Mouse (Mus musculus) kidney, postnatal 0 days (tissue): Measurements from ENCODE around the gene Atxn7l3. TPM values are rescaled to one million over a fixed set of nuclear protein-coding genes. Genes with fewer than 3 reads are reported as not detected.
"Not testable (repeated sequence)": the region's sequence is repeated elsewhere in the genome, so short reads cannot be mapped to it uniquely, and the experiment has no call there.

Experiments used
- ATAC-seq: fragments of 200-750 bp; cut with Nextera tagmentation; replicated peaks from 2 replicates; pipeline ENCODE4 v1.8.0; 2017; ENCODE audit warnings: low read depth, moderate number of reproducible peaks, moderate TSS enrichment, moderate library complexity; ENCODE audit not compliant: low FRiP score
- DNase-seq: peaks from one replicate; pipeline ENCODE4 v3.0.0-alpha.2; 2016; ENCODE audit warnings: low spot score
- H3K27ac ChIP-seq: fragments of 300-500 bp; sonication (generic); 2 replicates; pipeline ENCODE4 v1.5.1; 2014; ENCODE audit warnings: mild to moderate bottlenecking
- H3K27me3 ChIP-seq: fragments of 300-500 bp; sonication (generic); 2 replicates; pipeline ENCODE4 v1.6.1; 2014; ENCODE audit warnings: low read length, mixed read lengths; ENCODE audit not compliant: insufficient read depth
- H3K36me3 ChIP-seq: fragments of 300-500 bp; sonication (generic); 2 replicates; pipeline ENCODE4 v1.6.1; 2014; ENCODE audit warnings: low read length, mixed read lengths; ENCODE audit not compliant: insufficient read depth
- H3K4me1 ChIP-seq: fragments of 300-500 bp; sonication (generic); replicated peaks from 2 replicates; pipeline ENCODE4 v1.6.1; 2014; ENCODE audit warnings: antibody characterized with exemption, low read length, mixed read lengths; ENCODE audit not compliant: insufficient read depth
- H3K4me2 ChIP-seq: fragments of 300-500 bp; sonication (generic); 2 replicates; pipeline ENCODE4 v1.6.1; 2014; ENCODE audit warnings: mild to moderate bottlenecking, low read length, moderate library complexity, mixed read lengths
- H3K4me3 ChIP-seq: fragments of 300-500 bp; sonication (generic); replicated peaks from 2 replicates; pipeline ENCODE4 v1.5.1; 2014; ENCODE audit warnings: low read depth, low read length
- H3K9ac ChIP-seq: fragments of 300-500 bp; sonication (generic); 2 replicates; pipeline ENCODE4 v1.6.1; 2014; ENCODE audit warnings: low read depth, low read length
- H3K9me3 ChIP-seq: fragments of 300-500 bp; sonication (generic); replicated peaks from 2 replicates; pipeline ENCODE4 v1.6.1; 2016; ENCODE audit warnings: low read length, inconsistent platforms, mixed read lengths
- CTCF ChIP-seq: IDR thresholded peaks from 2 replicates; pipeline ENCODE4 v1.5.1; 2016; ENCODE audit warnings: antibody characterized with exemption, low read depth, mild to moderate bottlenecking, moderate library complexity
- WGBS: fragments of 180-500 bp; shearing (Covaris S2); extraction: QIAGEN DNeasy Blood & Tissue Kit; methylation state at CpG from one replicate; pipeline ENCODE4 v1.1.7; 2014; 5-methylcytosine and 5-hydroxymethylcytosine counted together
- polyA plus RNA-seq: library from polyadenylated mRNA; unstranded; fragments of >200 nt; fragmentation: Nextera tagmentation; extraction: Ambion mirVana; gene quantifications from 2 replicates; pipeline ENCODE4 v1.2.1, GENCODE M21; 2015

Gene Atxn7l3
- polyA plus RNA-seq, 1 experiment from 2014 or later = 9.7 TPM

GRCm38 (mm10) chr11:102287485-102287884, 8.9 kb downstream of the Atxn7l3 start:
- WGBS = 86% methylated on average over 8 of the region's 8 CpGs
- DNase-seq (no peak), ATAC-seq (no peak)
- TF ChIP-seq CTCF = no peak
- peaks cover 28% of the 10 kb centered on the region for H3K36me3 ChIP-seq
- no peak overlapping the region for H3K4me3 ChIP-seq
- H3K27me3 ChIP-seq = no peaks in the 10 kb centered on the region
- peaks cover 8% of the 10 kb centered on the region for H3K4me1 ChIP-seq
- H3K27ac ChIP-seq = no peak overlapping the region
- H3K9ac ChIP-seq = no peak overlapping the region
- H3K4me2 ChIP-seq = no peak overlapping the region
- H3K9me3 ChIP-seq = no peaks in the 10 kb centered on the region

DNA sequence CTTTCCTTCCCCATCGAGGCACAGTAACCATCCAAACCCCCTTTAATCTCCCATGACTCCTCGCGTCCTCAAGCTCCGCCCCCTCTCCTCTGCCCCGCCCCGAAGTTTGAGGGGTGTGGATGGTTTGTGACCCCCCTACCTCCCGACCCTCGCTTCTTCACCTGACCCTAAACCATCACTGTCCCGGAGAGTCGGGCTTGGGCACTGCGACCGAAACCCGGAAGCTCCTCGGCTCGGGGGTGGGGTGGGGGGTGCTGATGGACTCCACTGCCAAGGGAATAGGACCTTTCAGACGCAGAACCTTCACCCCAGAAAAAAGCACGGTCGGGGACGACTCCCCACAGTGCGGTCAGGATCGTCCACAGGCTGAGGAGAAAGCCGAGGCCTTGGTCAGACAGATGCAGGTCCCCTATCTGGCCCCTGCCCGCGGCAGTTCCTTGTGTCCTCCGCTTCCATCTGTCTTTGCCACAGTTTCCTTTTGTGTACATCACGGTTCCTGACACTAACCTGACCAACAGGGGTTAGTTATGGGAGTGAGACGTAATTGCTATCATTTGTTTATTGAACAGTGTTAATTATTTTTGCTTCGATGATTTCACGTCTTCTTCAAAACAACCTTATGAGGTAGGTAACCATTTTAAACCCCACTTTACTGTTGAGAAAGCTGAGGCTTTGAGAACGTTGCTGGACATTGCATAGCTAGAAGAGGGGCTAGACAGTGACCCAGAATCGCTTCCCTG, 11.2 kb downstream of the Atxn7l3 start:
- peak overlapping the region; percentile 67 for H3K27ac ChIP-seq
- no peaks in the 10 kb centered on the region for H3K9me3 ChIP-seq
- no peaks in the 10 kb centered on the region for H3K27me3 ChIP-seq
- no peak for DNase-seq
- peaks cover 8% of the 10 kb centered on the region for H3K4me1 ChIP-seq
- ATAC-seq = peak; percentile 64
- no peak for TF ChIP-seq CTCF
- H3K36me3 ChIP-seq = peaks cover 9% of the 10 kb centered on the region; the same call in 1 of the 2 replicates
- peak overlapping the region; percentile 81 for H3K9ac ChIP-seq
- WGBS = 3% methylated on average over 31 of the region's 31 CpGs
- peak overlapping the region; percentile 84 for H3K4me2 ChIP-seq
- peak overlapping the region; percentile 73 for H3K4me3 ChIP-seq

DNA sequence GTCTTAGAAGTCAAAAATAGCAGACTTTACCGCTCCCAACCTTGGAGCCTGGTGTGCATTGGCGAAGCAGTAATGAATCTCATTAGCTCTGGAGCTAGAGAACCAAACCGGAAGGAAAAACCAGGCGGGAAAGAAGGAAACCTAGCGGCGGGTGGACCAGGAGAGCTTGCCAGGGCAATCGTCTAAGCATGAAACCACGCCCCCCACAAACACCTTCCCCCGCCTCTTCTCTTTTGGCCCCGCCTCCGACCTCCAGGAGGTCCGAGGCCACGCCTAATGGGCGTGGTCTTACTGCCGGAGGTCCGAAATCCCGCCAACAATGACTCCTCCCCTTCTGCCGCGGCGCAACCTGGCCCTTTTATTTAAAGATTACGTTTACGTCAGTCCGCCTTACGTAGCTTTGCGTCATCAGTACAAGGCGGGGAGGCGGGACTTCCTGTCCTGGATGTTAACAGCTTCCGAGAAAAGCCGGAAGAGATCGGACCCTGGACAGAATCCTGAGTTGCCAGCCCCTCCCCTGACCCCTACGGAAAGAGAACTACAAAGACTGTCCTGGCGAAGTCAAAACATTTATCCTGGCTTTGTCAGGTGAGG, 11.8 kb downstream of the Atxn7l3 start, which contains the start of gene Tmub2:
Tmub2 (plus strand) TSS at position 431 of the 594 bp plus-strand sequence.
- H3K9ac ChIP-seq = peak within 1 kb of the TSS; percentile 81
- H3K4me1 ChIP-seq = peaks cover 8% of the 10 kb centered on the region
- H3K4me3 ChIP-seq = peak within 1 kb of the TSS; percentile 73
- H3K9me3 ChIP-seq = no peaks in the 10 kb centered on the region
- peak; percentile 100 for DNase-seq
- H3K27me3 ChIP-seq = no peaks in the 10 kb centered on the region
- under 1% methylated on average over 32 of the region's 32 CpGs for WGBS
- peak within 1 kb of the TSS; percentile 75 for H3K27ac ChIP-seq
- peaks cover 8% of the 10 kb centered on the region; the same call in 1 of the 2 replicates for H3K36me3 ChIP-seq
- H3K4me2 ChIP-seq = peak within 1 kb of the TSS; percentile 84
- TF ChIP-seq CTCF = no peak; the same call in 1 of the 2 replicates
- peak; percentile 91 for ATAC-seq

DNA sequence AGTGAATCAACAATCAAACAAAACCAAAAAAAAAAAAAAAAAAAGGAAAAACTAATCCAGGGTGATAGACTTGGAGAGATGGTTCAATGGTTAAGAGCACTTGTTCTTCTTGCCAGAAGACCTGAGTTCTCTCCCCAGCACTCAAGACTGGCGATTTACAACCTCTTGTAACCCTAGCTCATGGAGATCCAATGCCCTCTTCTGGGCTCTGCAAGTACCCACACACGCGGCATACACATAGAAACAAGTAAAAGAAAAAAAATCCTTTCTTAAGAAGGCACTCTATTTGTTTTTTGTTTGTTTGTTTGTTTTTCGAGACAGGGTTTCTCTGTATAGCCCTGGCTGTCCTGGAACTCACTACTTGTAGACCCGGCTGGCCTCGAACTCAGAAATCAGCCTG, 12.5 kb downstream of the Atxn7l3 start:
- ATAC-seq (no peak), DNase-seq (no peak)
- Histone ChIP-seq H3K27me3 (no peaks in the 10 kb centered on the region), H3K36me3 (peaks cover 8% of the 10 kb centered on the region; the same call in 1 of the 2 replicates), H3K4me2 (peak overlapping the region; percentile 84), H3K4me3 (no peak overlapping the region; the same call in 1 of the 2 replicates), H3K27ac (0 out of 2 replicates have a peak overlapping the region, but pooled peaks have one; percentile 75), H3K9me3 (no peaks in the 10 kb centered on the region), H3K9ac (no peak overlapping the region), H3K4me1 (peaks cover 8% of the 10 kb centered on the region)
- no peak; the same call in none of the 2 replicates for TF ChIP-seq CTCF
- 80% methylated on average over 6 of the region's 6 CpGs for whole genome bisulfite sequencing

DNA sequence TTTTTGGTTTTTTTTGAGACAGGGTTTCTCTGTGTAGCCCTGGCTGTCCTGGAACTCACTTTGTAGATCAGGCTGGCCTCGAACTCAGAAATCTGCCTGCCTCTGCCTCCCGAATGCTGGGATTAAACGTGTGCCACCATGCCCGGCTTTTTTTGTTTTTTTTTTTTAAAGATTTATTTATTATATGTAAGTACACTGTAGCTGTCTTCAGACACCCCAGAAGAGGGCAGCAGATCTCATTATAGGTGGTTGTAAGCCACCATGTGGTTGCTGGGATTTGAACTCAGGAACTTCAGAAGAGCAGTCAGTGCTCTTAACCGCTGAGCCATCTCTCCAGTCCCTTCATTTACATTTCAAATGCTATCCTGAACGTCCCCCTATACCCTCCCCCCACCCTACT, 16.2 kb downstream of the Atxn7l3 start:
- WGBS = 73% methylated on average over 6 of the region's 6 CpGs
- not testable (repeated sequence) for ATAC-seq

DNA sequence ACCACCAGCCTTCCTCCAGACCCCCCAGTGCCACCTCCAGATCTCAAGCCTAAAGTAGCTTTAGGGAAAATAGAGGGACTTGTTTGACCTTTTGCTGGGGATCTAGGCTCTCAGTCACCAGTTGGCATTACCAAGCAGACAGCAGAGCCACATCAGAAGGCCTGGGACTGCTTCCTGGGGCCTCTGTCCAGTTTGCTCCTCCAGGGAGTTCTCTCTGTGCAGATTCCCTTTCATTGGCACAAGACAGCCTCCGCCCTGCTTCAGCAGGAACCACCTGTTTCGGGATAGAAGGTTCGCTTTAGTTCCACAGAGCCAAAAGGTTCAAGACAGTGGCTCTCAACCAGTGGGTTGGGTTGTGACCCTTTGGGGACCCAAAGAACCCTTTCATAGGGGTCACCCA, 16.8 kb downstream of the Atxn7l3 start:
- Histone ChIP-seq H3K27ac (no peak overlapping the region), H3K36me3 (no peaks in the 10 kb centered on the region), H3K9me3 (no peaks in the 10 kb centered on the region), H3K4me2 (no peak overlapping the region), H3K27me3 (0 out of 2 replicates have a peak, but pooled peaks cover 4% of the 10 kb centered on the region), H3K9ac (no peak overlapping the region), H3K4me1 (peaks cover 10% of the 10 kb centered on the region; the same call in 1 of the 2 replicates), H3K4me3 (no peak overlapping the region)
- 88% methylated on average over 3 of the region's 3 CpGs for WGBS
- DNase-seq (no peak), ATAC-seq (no peak)
- TF ChIP-seq CTCF = no peak

More for the DNA sequence above, 16.2 kb downstream of the Atxn7l3 start:
- H3K9ac ChIP-seq, H3K36me3 ChIP-seq, H3K4me3 ChIP-seq, H3K9me3 ChIP-seq, H3K27ac ChIP-seq, DNase-seq, H3K27me3 ChIP-seq, H3K4me2 ChIP-seq, H3K4me1 ChIP-seq: not testable (repeated sequence)
